Comparison of ENCODE assay signal across 1 mouse cellular context in the genomic region with DNA sequence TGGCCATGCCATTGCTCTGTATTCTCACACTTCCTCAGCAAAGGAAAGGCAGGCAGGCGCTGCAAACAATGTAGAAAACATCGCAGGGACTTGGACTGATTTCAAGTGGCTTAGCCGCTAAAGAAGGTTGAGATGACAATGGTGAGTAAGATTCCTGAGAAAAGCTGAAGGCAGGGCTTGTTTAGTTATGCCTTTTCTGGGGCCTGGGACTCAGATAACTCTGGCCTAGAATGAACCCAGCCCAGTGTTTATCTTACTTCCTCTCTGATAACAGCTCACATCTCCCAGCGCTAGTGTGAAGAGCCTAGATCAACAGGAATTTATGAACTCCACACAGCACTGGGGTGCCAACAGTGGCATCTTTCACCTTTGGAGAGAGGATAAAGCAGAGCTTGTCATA.
A peak's percentile ranks its signal among the peaks of the same experiment; 100 is the strongest.
TF ChIP-seq lines count a peak whose summit lies in the region.

No protein-coding gene starts in this region.

TF ChIP-seq in MEL, 35 proteins besides CTCF, POLR2A, EP300 and RAD21 (continued from another document):
- 0 out of 2 replicates have a peak, but pooled peaks have one; percentile 45 for TF ChIP-seq HCFC1 (IDR thresholded peaks at IDR 0.05; ENCODE audit: low read depth, low read length)
- peak; percentile 99 for TF ChIP-seq GATA1 (IDR thresholded peaks at IDR 0.05; ENCODE audit: low read depth, low read length)
- no peak for TF ChIP-seq CHD1 (IDR thresholded peaks at IDR 0.05; ENCODE audit: low read depth, low read length)
- no peak; the same call in 1 of the 2 replicates for TF ChIP-seq KAT2A (conservative IDR thresholded peaks at IDR 0.05; ENCODE audit: low read depth, low read length)
- TF ChIP-seq MYC (IDR thresholded peaks at IDR 0.05; ENCODE audit: low read depth, low read length), result no peak
- 0 out of 2 replicates have a peak, but pooled peaks have one; percentile 24 for TF ChIP-seq JUND (IDR thresholded peaks at IDR 0.05; ENCODE audit: low read depth, low read length)
